Mouse (Mus musculus): ENCODE results near the gene Ptms.

GRCm38 (mm10) chr6:124936681-124937080 lies 16.8 kb upstream of the Ptms start:
- TF ChIP-seq CTCF (IDR thresholded peaks at IDR 0.05) = no peak
- TF ChIP-seq EP300 (IDR thresholded peaks at IDR 0.05) = no peak

All from lung, postnatal 0 days (tissue).